Mouse (Mus musculus): ENCODE data around the gene Pgf. TPM values are rescaled to one million over a fixed set of nuclear protein-coding genes. Genes with fewer than 3 reads are reported as not detected.

The Pgf gene
- polyA plus RNA-seq, 1 experiment from 2014 or later = 13.4 TPM

DNA sequence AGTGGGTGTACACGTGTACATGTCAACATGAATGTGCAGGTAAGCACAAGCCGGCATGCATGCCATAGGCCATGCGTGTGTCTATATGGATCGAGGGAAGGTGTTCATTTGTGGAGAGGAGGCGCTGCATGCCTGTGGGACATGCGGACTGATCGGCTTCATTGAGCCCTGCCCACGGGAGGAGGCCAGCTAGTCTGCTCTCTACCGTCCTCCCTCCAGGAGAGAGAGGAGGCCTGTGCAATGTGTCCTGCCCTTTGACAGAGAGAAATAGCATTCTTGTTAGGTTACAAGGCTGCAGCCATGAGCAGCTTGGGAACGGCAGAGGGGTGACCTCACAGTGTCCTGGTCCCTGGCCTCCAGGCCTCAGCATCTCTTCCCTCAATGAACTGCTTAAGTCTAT lies 18.6 kb upstream of the Pgf start:
- no peak overlapping the region for H3K9ac ChIP-seq (ENCODE audit: low read length)
- H3K4me3 ChIP-seq (ENCODE audit: low read depth, low read length) = no peak overlapping the region
- H3K27me3 ChIP-seq (ENCODE audit: control insufficient read depth, insufficient read depth, low read length) = no peaks in the 10 kb centered on the region
- H3K36me3 ChIP-seq (ENCODE audit: control insufficient read depth, insufficient read depth, low read length) = no peaks in the 10 kb centered on the region
- no peak overlapping the region for H3K27ac ChIP-seq (replicated peaks; ENCODE audit: low read depth, low read length)
- 76% methylated on average over 10 of the region's 10 CpGs for WGBS
- DNase-seq (ENCODE audit: low spot score) = no peak
- H3K4me2 ChIP-seq (ENCODE audit: low read depth, severe bottlenecking) = no peak overlapping the region
- no peaks in the 10 kb centered on the region for H3K9me3 ChIP-seq (ENCODE audit: control insufficient read depth, low read length)
- no peak for ATAC-seq (ENCODE audit: insufficient number of reproducible peaks, low FRiP score, low TSS enrichment, low read depth)
- peaks cover 38% of the 10 kb centered on the region for H3K4me1 ChIP-seq (ENCODE audit: control insufficient read depth, insufficient read depth, low read length)

DNA sequence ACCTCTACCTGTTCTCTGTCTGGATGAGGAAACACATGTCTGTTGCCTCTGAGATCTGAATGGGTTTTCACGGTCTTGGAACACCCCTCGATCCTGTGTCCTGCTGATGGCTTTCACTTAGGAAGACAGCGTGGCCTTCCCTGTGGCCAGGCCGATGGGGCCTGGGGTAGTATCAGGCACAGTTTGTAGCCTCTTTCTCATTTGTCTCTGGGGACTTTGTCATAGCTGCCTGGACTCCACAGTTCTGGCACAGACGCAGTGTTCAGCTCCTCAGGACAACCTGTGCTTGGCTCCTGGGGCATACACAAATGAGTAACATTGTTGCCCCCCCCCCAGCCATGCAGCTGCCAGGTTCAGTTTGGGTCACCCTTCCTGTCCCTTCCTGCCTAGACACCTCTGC lies 17.5 kb upstream of the Pgf start:
- no peak for DNase-seq (ENCODE audit: low spot score)
- ATAC-seq (ENCODE audit: insufficient number of reproducible peaks, low FRiP score, low TSS enrichment, low read depth) = no peak
- Histone ChIP-seq H3K27me3 (ENCODE audit: control insufficient read depth, insufficient read depth, low read length) (no peaks in the 10 kb centered on the region), H3K27ac (replicated peaks; ENCODE audit: low read depth, low read length) (no peak overlapping the region), H3K36me3 (ENCODE audit: control insufficient read depth, insufficient read depth, low read length) (no peaks in the 10 kb centered on the region), H3K4me2 (ENCODE audit: low read depth, severe bottlenecking) (no peak overlapping the region), H3K9ac (ENCODE audit: low read length) (no peak overlapping the region), H3K4me1 (ENCODE audit: control insufficient read depth, insufficient read depth, low read length) (peaks cover 28% of the 10 kb centered on the region), H3K9me3 (ENCODE audit: control insufficient read depth, low read length) (no peaks in the 10 kb centered on the region), H3K4me3 (ENCODE audit: low read depth, low read length) (no peak overlapping the region)
- WGBS = 90% methylated on average over 5 of the region's 5 CpGs

DNA sequence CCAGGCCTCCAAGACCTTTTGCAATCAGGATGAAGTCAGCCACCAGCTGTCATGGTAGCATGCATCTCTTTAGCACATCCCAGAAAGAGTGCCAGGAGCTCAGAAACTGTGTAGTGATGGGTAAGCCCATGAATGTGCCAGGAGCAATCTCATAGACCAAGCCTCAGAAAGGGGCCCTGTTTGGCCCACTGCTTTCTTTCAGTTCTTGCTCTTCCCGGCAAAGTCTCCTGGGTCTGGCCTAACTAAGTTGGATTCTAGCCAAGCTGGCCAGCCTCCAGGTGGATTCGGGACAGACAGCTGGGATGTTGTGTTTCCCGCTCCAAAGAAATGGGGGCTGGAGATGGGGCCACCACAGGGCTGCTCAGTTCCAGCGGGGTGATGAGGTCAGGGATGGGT lies 17.0 kb upstream of the Pgf start:
- no peaks in the 10 kb centered on the region for H3K9me3 ChIP-seq (ENCODE audit: control insufficient read depth, low read length)
- H3K4me2 ChIP-seq (ENCODE audit: low read depth, severe bottlenecking) = no peak overlapping the region
- no peak overlapping the region for H3K4me3 ChIP-seq (ENCODE audit: low read depth, low read length)
- ATAC-seq (ENCODE audit: insufficient number of reproducible peaks, low FRiP score, low TSS enrichment, low read depth) (no peak), DNase-seq (ENCODE audit: low spot score) (no peak)
- 73% methylated on average over 4 of the region's 4 CpGs for WGBS
- H3K36me3 ChIP-seq (ENCODE audit: control insufficient read depth, insufficient read depth, low read length) = no peaks in the 10 kb centered on the region
- no peak overlapping the region for H3K9ac ChIP-seq (ENCODE audit: low read length)
- H3K27me3 ChIP-seq (ENCODE audit: control insufficient read depth, insufficient read depth, low read length) = no peaks in the 10 kb centered on the region
- peaks cover 28% of the 10 kb centered on the region for H3K4me1 ChIP-seq (ENCODE audit: control insufficient read depth, insufficient read depth, low read length)
- H3K27ac ChIP-seq (replicated peaks; ENCODE audit: low read depth, low read length) = no peak overlapping the region

DNA sequence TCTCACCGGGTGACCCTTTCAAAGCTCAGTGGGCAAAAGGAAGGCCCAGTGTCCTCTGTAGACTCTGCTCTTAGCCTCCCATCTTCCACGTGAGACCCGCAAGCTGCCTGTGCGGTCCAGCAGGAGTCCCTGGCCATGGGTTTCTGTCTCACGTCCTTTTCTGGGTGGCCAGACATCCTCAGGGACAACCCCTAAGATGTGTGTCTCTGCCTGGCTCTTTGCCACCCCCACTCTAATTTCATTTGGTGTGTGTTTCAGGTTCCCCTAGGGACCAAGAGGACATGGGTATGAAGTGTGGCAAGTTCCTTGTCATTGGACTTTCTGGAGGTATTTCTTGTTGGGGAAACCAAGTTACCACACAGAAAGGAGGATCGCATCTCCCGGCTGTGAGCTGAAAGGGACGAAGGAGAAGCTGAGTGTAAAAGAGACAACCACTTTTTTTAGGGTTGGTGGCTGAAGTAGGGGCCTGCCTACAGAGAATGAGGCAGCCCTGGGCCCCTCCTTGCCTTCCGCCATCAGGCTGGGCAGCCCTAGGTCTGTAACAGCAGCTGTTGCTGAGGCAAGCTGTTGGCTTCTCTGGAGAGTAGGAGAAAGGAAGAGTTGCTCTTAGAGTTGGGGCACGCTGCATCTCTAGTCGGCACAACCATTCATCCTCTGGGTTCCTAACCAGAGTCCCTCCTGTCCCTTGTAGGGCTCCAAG lies 16.5 kb upstream of the Pgf start:
- Histone ChIP-seq H3K27ac (replicated peaks; ENCODE audit: low read depth, low read length) (no peak overlapping the region), H3K4me1 (ENCODE audit: control insufficient read depth, insufficient read depth, low read length) (peaks cover 28% of the 10 kb centered on the region), H3K9me3 (ENCODE audit: control insufficient read depth, low read length) (no peaks in the 10 kb centered on the region), H3K4me2 (ENCODE audit: low read depth, severe bottlenecking) (no peak overlapping the region), H3K27me3 (ENCODE audit: control insufficient read depth, insufficient read depth, low read length) (no peaks in the 10 kb centered on the region), H3K36me3 (ENCODE audit: control insufficient read depth, insufficient read depth, low read length) (no peaks in the 10 kb centered on the region), H3K9ac (ENCODE audit: low read length) (no peak overlapping the region), H3K4me3 (ENCODE audit: low read depth, low read length) (no peak overlapping the region)
- WGBS = 91% methylated on average over 11 of the region's 11 CpGs
- no peak for DNase-seq (ENCODE audit: low spot score)
- no peak for ATAC-seq (ENCODE audit: insufficient number of reproducible peaks, low FRiP score, low TSS enrichment, low read depth)

DNA sequence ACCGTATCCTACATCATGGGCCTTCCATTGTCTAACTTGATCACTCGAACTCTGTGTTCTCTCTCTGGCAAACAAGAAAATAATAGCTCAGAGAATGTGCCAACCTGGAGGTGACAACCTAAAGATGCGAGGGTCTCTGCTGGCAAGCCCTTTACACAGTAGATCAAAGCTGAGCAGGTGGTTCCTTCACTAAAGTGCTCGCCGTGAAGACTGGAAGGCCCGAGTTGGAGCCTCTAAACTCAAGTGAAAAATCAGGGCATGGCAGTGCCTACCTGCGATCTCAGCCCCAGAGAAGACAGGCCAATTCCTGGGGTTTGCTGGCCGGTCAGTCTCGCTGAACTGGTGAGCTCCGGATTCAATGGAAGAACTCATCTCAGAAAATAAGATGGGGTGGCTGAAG lies 15.6 kb upstream of the Pgf start:
- 81% methylated on average over 10 of the region's 10 CpGs for WGBS
- no peak overlapping the region for H3K4me2 ChIP-seq (ENCODE audit: low read depth, severe bottlenecking)
- H3K27ac ChIP-seq (replicated peaks; ENCODE audit: low read depth, low read length) = no peak overlapping the region
- no peaks in the 10 kb centered on the region for H3K27me3 ChIP-seq (ENCODE audit: control insufficient read depth, insufficient read depth, low read length)
- H3K4me1 ChIP-seq (ENCODE audit: control insufficient read depth, insufficient read depth, low read length) = peaks cover 25% of the 10 kb centered on the region
- H3K9me3 ChIP-seq (ENCODE audit: control insufficient read depth, low read length) = no peaks in the 10 kb centered on the region
- ATAC-seq (ENCODE audit: insufficient number of reproducible peaks, low FRiP score, low TSS enrichment, low read depth) = no peak
- no peaks in the 10 kb centered on the region for H3K36me3 ChIP-seq (ENCODE audit: control insufficient read depth, insufficient read depth, low read length)
- H3K9ac ChIP-seq (ENCODE audit: low read length) = no peak overlapping the region
- H3K4me3 ChIP-seq (ENCODE audit: low read depth, low read length) = no peak overlapping the region
- no peak for DNase-seq (ENCODE audit: low spot score)

DNA sequence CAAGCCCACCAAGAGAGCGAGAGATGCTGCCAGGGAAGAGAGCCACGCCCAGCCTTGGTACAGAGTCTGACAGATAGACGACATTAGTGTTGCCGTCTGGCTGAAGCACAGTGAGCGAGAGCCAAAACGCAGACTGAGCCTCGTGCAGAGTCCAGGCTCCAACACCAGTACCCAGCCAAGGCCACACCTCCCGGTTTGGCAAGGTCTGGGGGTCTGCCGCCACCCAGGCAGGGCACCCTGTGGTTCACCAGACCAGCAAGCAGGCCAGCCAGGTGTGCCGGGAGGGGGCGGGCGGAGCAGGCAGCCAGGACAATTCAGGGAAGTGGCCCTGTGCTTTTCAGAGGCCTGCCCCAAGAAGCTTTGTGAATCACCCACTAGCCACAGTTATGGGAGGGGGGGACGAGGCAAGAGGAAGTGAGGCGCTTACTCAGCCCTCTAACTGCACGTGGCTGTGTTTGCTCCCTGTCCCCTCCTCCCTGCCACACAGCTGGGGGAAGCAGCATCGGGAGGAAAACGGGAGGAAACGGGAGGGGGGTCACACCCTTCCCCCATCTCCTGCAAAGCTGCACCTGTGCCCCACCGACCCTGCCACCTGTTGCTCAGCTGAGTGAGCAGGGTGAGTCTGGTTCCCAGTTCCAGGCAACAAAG lies 15.0 kb upstream of the Pgf start:
- no peaks in the 10 kb centered on the region for H3K9me3 ChIP-seq (ENCODE audit: control insufficient read depth, low read length)
- H3K36me3 ChIP-seq (ENCODE audit: control insufficient read depth, insufficient read depth, low read length) = no peaks in the 10 kb centered on the region
- DNase-seq (ENCODE audit: low spot score) (peak; percentile 60), ATAC-seq (ENCODE audit: insufficient number of reproducible peaks, low FRiP score, low TSS enrichment, low read depth) (peak; percentile 52; the same call in 1 of the 2 replicates)
- no peak overlapping the region for H3K4me3 ChIP-seq (ENCODE audit: low read depth, low read length)
- no peak overlapping the region for H3K27ac ChIP-seq (replicated peaks; ENCODE audit: low read depth, low read length)
- no peaks in the 10 kb centered on the region for H3K27me3 ChIP-seq (ENCODE audit: control insufficient read depth, insufficient read depth, low read length)
- peaks cover 19% of the 10 kb centered on the region for H3K4me1 ChIP-seq (ENCODE audit: control insufficient read depth, insufficient read depth, low read length)
- no peak overlapping the region for H3K4me2 ChIP-seq (ENCODE audit: low read depth, severe bottlenecking)
- WGBS = 22% methylated on average over 16 of the region's 19 CpGs
- H3K9ac ChIP-seq (ENCODE audit: low read length) = no peak overlapping the region

DNA sequence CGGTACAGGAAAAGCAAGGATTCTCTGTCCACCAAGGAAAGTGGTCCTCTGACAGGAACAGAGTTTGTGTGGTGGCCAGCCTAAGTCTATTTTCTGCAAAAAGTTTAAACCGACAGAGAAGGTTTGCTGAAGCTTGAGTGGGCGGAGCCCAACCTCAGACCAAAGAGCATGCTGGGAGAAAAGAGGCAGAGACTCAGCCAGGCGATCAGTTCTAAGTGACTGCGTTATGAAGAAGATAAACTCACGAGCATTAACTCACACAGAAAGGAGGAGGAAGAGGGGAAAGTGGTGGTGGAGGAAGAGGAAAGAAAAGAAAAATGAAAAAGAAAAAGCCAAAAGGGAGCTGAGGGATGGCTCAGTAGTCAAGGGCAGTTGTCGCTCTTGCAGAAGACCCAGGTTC lies 12.7 kb upstream of the Pgf start:
- H3K9ac ChIP-seq (ENCODE audit: low read length) = no peak overlapping the region
- no peaks in the 10 kb centered on the region for H3K36me3 ChIP-seq (ENCODE audit: control insufficient read depth, insufficient read depth, low read length)
- WGBS = 75% methylated on average over 7 of the region's 7 CpGs
- H3K4me1 ChIP-seq (ENCODE audit: control insufficient read depth, insufficient read depth, low read length) = peaks cover 7% of the 10 kb centered on the region
- no peak overlapping the region for H3K27ac ChIP-seq (replicated peaks; ENCODE audit: low read depth, low read length)
- DNase-seq (ENCODE audit: low spot score) = no peak
- no peak for ATAC-seq (ENCODE audit: insufficient number of reproducible peaks, low FRiP score, low TSS enrichment, low read depth)
- no peak overlapping the region for H3K4me3 ChIP-seq (ENCODE audit: low read depth, low read length)
- H3K27me3 ChIP-seq (ENCODE audit: control insufficient read depth, insufficient read depth, low read length) = no peaks in the 10 kb centered on the region
- no peak overlapping the region for H3K4me2 ChIP-seq (ENCODE audit: low read depth, severe bottlenecking)
- no peaks in the 10 kb centered on the region for H3K9me3 ChIP-seq (ENCODE audit: control insufficient read depth, low read length)

DNA sequence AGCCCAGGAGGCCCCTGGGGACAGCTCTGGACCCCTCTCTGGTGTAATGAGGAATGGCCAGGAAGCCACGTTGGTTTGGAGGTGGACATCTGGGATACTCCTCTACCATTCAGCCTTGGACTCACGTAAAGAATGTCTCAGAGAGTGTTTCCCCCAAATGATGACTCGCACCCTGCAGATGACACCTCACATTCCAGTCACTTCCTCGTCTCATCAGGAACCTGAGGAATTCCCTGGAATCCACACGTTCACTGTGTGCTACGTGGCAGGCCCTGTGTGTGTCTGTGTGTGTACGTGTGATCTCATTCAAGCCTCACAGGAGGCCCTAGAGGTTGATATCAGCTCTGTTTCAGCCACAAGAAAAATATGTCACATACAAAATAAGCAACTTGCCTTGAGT lies 8.8 kb upstream of the Pgf start:
- peaks cover 8% of the 10 kb centered on the region for H3K4me1 ChIP-seq (ENCODE audit: control insufficient read depth, insufficient read depth, low read length)
- H3K9me3 ChIP-seq (ENCODE audit: control insufficient read depth, low read length) = no peaks in the 10 kb centered on the region
- H3K4me2 ChIP-seq (ENCODE audit: low read depth, severe bottlenecking) = no peak overlapping the region
- WGBS = 75% methylated on average over 7 of the region's 7 CpGs
- H3K27ac ChIP-seq (replicated peaks; ENCODE audit: low read depth, low read length) = no peak overlapping the region
- no peak overlapping the region for H3K9ac ChIP-seq (ENCODE audit: low read length)
- ATAC-seq (ENCODE audit: insufficient number of reproducible peaks, low FRiP score, low TSS enrichment, low read depth) (no peak), DNase-seq (ENCODE audit: low spot score) (no peak)
- no peaks in the 10 kb centered on the region for H3K36me3 ChIP-seq (ENCODE audit: control insufficient read depth, insufficient read depth, low read length)
- H3K4me3 ChIP-seq (ENCODE audit: low read depth, low read length) = no peak overlapping the region
- H3K27me3 ChIP-seq (ENCODE audit: control insufficient read depth, insufficient read depth, low read length) = no peaks in the 10 kb centered on the region

DNA sequence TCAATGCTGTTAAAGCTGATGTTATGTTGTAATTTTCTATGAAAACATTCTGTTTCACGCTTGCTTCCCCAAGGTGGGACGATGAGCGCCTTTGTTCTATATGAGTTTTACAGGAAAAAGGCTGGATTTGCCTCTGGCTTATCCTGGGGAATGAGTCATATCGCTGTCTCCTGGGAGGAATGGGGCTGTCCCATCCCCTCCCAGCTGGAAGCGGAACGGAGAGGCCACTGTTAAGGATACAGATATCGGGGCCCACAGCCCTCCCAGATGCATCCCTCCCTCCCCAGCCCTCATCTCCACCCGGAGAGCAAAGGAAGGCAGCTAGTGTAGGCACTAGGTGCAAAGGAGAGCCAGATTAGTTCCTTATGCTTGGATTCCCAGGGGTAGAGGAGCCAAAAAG lies 8.2 kb upstream of the Pgf start:
- H3K27ac ChIP-seq (replicated peaks; ENCODE audit: low read depth, low read length) = no peak overlapping the region
- no peaks in the 10 kb centered on the region for H3K27me3 ChIP-seq (ENCODE audit: control insufficient read depth, insufficient read depth, low read length)
- no peak overlapping the region for H3K4me3 ChIP-seq (ENCODE audit: low read depth, low read length)
- H3K36me3 ChIP-seq (ENCODE audit: control insufficient read depth, insufficient read depth, low read length) = no peaks in the 10 kb centered on the region
- no peak for DNase-seq (ENCODE audit: low spot score)
- no peak overlapping the region for H3K9ac ChIP-seq (ENCODE audit: low read length)
- H3K4me1 ChIP-seq (ENCODE audit: control insufficient read depth, insufficient read depth, low read length) = peaks cover 8% of the 10 kb centered on the region
- WGBS = 68% methylated on average over 8 of the region's 8 CpGs
- no peak for ATAC-seq (ENCODE audit: insufficient number of reproducible peaks, low FRiP score, low TSS enrichment, low read depth)
- H3K4me2 ChIP-seq (ENCODE audit: low read depth, severe bottlenecking) = no peak overlapping the region
- H3K9me3 ChIP-seq (ENCODE audit: control insufficient read depth, low read length) = no peaks in the 10 kb centered on the region
